Mouse (Mus musculus) fat pad, adult 2 months (tissue): Measurements from ENCODE around the gene Kcnq4.

Experiments
- DNase-seq: peaks from one replicate; pipeline ENCODE4 v3.0.0-alpha.2; 2011; ENCODE audit warnings: low read depth, low spot score; ENCODE audit errors: extremely low read depth

The Kcnq4 gene

DNA sequence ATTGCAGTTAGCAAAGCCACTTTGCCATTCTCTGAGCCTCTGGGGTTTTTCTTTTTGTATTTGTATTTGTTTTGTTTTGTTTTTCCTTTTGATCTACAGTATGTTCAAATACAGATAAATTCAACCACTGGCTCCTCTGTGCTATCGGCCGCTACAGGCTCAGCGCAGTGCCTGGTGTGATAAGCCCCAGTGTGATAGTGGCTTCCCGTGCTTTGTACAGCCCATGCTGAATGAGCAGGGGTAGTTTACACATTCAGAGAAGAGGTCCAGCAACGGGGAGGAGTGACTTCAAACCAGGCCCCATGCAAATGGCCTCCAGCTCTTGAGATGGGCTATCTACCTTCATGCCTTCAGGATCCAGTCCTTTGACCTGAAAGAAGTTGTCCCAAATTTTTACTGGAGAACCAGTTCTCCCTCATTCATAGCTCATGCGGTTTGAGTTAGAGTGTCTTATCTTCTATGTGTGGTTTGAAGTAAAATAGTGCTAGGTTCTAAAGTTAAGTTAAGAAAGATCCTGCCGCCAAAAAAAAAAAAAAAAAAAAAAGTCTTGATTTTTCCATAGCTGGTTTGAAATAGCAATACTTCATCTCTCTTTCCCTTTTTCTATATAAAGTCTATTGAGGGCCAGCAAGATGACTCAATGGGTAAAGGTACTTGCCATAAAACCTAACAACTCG, 73.5 kb downstream of the Kcnq4 start:
- no peak for DNase-seq

DNA sequence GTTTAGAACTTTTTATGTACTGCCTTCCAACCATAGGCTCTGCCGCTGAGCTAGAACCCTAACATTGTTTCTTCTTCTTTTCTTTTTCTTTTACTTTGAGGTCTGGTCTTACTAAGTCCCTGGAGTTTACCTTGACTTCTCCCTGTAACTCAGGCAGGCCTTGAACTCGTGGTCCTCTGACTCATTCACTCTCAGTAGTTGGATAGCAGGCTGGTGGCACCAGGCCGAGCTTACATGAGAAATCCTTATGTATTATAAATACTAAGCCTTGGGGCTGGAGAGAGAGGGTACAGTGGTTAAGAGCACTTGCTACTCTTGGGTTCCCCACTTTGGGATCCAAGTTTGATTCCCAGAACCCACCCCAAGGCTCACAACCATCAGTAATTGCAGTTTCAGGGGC, 74.8 kb downstream of the Kcnq4 start:
- DNase-seq, result no peak

DNA sequence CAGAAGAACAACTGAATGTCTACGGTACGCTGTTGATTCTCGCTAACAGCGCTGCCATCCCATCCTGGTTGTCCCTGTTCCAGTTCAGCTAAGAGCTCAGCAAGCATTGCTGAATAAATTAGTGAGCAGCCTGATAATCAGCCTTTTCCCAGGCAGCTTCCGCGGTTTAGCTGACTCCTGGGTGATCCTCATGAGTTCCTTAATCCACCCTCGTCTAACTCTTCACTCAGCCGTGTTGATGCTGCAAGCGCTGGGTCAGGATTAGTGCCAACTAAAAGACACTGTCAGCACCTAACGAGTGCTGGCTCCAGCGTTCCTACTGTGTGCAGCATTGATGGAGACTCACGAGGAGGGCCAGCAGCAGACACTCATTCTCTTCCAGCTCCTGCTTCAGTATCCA, 77.4 kb downstream of the Kcnq4 start:
- no peak for DNase-seq

DNA sequence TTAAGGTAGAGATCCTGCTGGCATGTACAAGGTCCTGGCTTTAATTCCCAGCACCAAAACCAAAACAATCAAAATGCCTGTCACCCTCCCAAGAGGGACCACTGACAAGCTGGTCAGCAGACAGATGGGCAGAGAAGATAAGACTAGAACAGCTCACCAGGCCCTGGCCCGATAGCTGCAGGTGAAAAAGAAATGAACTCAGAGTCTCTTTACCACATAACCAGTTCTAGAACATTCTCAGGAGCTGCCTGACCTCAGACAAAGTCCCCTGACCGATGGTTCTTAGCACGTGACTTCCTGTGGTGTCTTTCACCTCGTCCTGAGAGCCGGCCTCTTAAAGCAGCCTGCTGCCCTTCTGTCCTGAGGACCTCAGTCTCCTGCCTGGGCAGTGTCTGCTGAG, 78.8 kb downstream of the Kcnq4 start:
- DNase-seq, result no peak

DNA sequence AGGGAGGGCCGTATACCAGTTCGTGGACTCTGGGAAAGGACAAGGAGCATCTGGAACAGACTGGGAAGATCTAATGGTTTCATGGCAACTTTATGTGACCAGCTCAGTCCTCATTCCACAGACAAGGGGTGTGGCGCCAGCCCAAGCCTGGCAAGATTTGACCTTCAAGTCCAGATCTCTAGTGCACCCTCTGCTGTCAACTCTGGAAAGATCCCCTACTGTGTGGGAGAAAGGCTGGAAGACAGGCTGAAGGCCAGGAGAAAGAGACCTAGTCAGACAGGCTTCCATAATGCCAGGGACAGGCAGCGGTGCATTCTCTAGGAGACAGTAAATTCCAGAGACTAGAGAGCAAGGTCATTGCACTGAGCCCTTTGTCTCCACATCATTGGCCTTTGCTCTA, 79.9 kb downstream of the Kcnq4 start:
- no peak for DNase-seq

DNA sequence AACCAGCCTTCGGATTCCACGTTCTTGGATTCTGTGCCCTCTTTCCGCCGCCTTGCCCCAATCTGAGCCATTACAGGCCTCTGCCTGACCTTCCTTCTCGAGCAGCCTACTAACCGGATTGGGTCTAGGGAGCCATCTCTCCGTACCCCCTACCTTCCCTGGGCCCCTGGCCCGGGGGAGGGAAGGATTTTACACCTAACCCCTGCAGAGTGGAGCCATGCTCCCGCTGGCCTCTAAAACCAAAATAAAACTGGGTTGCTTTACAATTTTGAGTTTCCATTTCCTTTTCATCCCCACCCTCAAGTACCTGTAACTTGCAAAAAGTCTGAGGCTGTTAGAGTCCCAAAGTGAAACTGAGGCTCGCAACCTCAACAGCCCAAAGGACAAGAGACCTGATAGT, 80.9 kb downstream of the Kcnq4 start:
- no peak for DNase-seq

DNA sequence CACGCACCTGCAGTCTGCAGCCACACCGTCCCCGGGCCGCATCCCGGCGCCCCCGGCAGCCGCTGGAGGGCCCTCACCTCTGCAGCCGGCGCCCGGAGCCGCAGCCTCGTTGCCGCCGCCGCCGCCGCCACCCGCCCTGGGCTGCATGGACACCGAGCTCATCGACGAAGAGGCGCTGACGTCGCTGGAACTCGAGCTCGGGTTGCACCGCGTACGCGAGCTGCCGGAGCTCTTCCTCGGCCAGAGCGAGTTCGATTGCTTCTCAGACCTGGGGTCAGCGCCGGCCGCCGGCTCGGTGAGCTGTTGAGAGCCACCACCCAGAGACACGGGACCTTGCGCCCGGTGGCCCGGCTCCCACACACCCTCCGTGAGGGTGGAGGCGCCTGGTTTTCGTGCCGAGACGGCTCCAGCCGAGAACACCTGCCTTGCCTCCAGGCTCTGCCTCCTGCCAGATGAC, 81.3 kb downstream of the Kcnq4 start:
- no peak for DNase-seq

DNA sequence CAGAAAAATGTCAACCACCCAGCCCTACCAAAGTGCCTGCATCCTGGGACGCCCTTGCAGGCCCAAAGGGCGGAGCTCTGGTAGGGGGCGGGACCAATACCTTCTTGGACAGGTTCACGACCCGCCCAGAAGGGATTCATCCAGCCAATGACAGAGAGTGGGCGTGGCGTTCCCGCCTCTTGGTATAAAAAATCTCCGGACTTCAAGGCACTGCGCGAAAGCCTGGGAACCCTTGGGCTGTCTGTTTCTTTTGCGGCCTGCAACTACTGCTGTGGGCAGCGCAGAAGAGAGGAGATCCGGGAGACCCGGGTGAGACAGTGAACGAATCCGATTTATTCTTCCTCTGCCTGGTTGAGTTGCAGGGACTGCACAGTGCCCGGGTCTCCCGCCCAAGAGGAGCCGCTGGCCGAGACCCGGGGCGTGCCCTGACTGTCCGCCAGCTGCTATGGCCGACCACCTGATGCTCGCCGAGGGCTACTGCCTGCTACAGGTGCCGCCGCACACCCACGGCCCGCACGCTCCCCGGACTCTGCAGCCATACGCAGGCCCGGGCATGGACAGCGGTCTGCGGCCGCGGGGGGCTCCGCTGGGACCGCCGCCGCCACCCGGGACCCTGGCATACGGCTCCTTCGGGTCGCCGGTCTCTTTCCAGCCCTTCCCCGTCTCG, 81.9 kb downstream of the Kcnq4 start, which contains the start of gene Cited4:
Cited4 (plus strand) TSS at position 215 of the 667 bp plus-strand sequence.
- DNase-seq, result peak; percentile 61

DNA sequence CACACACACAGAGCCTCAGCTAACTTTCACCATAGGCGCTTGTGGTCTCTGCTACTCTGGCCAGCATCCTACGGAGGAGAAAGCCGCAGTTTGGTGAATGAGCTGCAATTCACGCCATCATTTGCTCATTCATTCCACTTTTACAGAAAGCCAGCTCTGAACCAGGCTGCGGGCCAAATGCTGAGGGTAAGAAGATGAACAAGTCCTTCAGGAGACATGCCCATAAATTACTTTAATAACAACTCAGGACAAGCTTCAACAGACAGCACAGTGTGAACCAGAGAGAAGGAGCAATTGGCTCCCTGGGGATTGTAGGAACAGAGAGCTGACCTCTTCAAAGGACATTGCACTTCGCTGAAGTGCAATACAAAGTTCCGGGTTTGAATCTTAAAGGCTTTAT, 82.6 kb downstream of the Kcnq4 start:
- DNase-seq, result no peak

DNA sequence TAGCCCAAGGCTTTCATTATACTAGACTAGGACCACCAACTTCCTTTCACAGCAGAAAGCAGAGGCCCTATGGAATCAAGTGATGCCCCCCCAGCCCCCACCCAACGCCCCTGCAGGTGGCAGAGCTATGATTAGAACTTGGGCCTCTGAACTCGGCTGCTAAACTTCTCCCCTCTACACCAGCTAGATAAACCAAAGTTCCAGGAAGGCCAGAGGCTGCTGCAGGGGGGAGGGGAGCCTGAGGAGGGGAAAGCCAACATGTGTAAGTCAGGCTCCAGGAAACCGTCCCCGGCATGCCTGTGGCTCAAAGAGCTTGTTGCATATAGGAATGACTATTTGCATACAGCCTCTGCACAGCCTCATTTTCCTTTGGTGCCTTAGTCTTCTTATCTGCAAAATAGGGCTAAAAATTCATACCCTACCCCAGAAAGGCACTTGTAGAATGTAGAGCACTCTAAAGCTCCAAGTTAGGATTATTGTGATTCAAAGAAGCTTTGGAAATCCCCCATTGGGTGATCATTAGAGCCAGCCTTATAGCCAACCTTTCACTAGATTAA, 83.2 kb downstream of the Kcnq4 start:
- DNase-seq, result no peak

DNA sequence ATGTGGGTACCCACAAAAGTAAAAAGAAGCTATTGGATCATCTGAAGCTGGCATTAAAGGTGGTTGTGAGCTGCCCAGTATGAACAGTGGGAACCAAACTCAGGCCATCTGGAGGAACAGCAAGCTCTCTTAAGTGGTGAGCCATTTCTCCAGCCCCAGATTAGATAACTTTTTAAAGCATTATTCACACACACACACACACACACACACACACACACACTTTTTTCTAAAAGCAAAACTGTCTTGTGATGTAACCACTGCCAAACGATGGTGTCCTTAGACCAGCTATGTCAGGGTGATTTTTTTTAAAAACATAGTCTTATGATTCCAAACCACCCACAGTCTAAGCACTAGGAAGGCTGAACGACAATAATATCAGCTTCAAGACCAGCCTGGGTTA, 83.8 kb downstream of the Kcnq4 start:
- DNase-seq, result no peak

DNA sequence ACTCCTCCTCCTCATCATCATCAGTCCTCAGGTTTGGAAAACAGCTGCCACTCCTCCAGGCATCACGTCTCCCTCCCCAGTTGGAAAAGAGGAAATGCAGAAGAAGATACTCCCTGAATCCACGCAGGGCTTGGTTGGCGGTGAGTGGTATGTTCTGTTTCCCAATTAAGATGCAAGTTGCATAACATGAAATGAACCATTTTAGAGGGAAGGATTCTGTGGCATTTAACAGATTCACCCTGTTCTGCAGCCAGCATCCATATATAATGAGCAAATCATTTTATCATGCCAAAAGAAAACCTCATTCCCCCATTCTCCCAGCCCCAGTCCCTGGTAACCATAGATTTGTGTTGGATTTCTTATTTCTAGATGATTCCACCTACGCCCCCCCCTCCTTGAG, 87.9 kb downstream of the Kcnq4 start:
- no peak for DNase-seq

DNA sequence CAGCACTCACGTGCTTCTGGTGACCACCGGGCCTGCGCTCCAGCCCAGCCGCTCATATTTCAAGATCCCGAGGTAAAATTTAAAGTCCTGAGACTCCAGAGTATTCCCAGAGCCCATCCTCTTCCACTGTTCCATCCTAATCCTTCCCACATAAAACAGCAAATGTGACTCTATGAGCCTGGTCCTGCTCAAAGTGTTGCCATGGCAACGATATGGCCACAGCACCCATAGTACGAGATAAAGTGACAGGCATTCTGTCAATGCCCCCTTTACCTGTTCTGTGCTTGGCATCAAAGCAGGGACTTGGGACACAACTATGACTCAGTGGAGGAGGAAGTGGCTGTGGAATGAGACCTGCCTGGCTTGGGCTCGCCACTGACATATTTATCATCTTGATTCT, 92.5 kb downstream of the Kcnq4 start:
- no peak for DNase-seq

DNA sequence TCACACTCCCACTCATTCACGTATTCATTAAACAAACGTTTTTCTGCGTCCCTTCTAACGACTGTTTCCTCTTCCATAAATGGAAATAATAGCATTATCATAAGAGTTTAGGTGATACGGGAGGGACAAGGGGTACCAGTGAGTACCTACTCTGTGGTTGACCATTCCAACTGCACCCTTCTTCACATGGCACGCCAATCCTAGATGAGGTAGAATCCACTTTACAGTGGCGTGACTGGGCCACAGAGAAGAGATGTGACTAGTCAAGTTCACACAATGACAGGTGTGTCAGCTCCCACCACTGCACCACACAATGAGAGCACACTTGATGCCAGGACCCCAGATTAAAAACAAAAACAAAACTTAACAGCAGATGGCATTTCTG, 98.2 kb downstream of the Kcnq4 start:
- DNase-seq, result no peak

DNA sequence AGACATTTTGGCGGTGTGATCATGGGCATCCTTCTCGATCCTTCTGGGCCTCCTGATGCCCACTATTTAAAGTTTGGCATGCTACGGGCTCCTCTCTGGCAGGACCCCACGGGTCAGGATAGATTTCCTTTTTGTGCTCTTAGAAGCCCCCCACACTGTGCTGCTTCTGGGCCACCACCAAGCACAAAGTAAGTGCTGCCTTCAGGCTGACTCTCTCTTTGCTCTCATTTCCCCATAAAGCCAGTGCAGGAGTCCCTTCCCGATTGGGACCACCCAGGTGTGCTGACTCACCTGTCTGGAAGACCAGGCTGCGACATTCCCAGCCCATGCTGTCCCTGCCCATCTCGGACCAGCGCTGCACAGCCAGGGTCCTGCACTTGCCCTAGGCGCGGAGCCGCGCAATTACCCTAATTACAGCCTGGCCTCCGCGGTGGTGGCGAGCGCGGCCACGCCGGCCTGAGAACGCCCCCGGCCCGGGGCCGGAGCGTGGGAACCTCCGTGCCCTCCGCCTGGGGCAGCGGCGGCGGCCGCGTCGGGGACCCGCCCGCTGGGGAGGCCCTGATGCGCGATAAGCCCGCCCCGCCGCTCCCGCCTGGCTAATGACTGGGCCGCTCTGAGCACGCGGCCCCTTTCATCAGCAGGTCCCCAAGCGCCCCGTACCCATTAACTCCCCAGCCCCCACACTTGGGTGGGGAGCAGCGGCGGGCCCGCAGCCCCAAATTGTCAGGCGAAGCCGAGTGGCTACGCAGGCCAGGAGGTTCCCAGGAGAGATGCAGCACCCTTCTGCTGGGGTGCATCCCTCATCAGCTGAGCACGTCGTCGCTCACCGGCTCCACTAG, 98.8 kb downstream of the Kcnq4 start:
- no peak for DNase-seq
